Mouse (Mus musculus): ENCODE results near the gene Cd300c2. TPM values are rescaled to one million over a fixed set of nuclear protein-coding genes. Genes with fewer than 3 reads are reported as not detected.
"Not testable (repeated sequence)": the region's sequence is repeated elsewhere in the genome, so short reads cannot be mapped to it uniquely, and the experiment has no call there.

The Cd300c2 gene
- under 1 TPM in 1 of 4 experiments, not detected in 3; 0.27 TPM for total RNA-seq (2022)

DNA sequence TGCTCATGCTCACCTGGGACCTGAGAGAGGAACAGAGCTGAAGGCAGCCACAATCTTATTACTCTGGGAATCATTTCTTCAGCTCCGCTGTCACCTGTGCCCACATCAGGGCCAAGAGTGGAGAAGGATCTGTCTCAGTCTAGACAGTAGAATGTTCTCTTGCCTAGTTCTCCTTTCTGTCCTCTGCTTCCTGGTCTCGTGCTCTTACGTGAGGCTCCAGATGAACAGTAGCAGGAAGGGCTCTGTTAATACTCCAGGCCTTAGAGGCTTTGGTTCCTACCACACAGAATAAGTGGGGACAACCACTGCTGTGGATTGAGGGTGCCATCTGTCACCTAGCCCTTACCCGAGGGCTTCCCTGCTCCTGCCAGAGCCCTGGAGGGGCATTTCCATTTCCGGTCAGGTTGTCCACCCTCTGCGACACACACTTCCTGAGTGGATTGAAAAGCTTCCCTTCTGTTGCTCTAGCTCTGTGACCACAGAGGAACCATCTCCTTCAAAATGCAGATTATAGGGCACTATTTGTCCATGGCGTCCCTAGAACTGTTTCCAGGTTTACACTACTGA is at the start of gene Cd300c2:
Gene Cd300c2, minus strand, starts transcription at position 407 of the 567 bp plus-strand sequence.
- DNase-seq (ENCODE audit: low spot score in 2 of 2) = no peak

DNA sequence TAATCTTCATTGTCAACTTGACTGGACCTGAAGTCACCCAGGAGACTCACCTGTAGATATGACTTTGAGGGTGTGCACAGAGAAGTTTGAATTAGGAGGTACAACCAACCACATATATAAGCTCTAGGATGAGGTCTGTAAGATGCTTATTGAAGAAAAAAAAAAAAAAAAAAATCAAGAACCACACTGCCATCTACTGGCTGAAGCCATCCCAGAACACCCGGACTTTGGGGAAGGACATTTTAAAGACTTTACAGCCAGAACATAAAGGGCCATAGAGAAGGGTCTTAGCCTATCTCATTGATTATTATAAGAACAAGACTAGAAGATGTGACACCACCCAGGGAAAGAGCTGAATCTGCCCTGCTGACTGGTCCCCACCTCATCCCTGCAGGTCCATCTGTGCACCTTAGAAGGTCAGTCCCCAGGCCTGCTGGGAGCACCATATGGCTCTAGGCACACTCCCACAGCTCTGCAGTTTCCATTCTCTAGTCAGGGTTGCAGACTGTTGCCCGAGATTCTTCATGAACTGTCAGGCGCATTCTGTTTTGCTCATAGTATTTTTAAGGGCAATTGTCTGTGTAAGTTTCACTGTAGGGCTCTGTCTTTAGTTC is 47.7 kb upstream of the Cd300c2 start:
- DNase-seq (ENCODE audit: low spot score in 2 of 2) = no peak

DNA sequence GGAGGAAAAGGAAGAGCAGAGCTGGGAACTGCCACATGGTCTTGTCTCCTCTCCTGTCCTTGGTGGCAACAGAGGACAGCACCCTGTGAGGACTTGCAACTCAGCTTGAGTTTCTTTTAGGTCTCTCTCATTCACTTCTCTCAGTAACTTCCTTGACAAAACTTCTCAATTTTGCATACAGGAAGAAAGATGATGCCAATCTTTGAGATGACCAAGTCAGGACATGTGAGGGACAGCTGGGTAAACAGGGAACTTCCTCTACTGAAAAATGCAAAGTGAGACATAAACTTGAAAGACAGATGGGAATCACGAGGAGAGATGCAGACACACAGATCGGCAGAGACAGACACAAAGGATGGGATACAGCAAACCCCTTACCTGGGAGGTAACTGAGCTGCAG is 46.6 kb upstream of the Cd300c2 start, which contains the start of gene Cd300ld3:
Gene Cd300ld3, minus strand, starts transcription at position 151 of the 400 bp plus-strand sequence.
- no peak for DNase-seq (ENCODE audit: low spot score in 2 of 2)

DNA sequence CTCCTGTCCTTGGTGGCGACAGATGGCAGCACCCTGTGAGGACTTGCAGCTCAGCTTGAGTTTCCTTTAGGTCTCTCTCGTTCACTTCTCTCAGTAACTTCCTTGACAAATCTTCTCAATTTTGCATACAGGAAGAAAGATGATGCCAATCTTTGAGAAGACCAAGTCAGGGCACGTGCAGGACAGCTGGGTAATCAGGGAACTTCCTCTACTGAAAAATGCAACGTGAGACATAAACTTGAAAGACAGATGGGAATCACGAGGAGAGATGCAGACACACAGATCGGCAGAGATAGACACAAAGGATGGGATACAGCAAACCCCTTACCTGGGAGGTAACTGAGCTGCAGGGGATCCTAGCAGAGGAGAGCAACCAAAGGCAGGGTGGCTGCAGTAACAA is 36.0 kb upstream of the Cd300c2 start, which contains the start of gene Cd300ld5:
Gene Cd300ld5, minus strand, starts transcription at position 101 of the 400 bp plus-strand sequence.
- DNase-seq (ENCODE audit: low spot score in 2 of 2) = not testable (repeated sequence)

DNA sequence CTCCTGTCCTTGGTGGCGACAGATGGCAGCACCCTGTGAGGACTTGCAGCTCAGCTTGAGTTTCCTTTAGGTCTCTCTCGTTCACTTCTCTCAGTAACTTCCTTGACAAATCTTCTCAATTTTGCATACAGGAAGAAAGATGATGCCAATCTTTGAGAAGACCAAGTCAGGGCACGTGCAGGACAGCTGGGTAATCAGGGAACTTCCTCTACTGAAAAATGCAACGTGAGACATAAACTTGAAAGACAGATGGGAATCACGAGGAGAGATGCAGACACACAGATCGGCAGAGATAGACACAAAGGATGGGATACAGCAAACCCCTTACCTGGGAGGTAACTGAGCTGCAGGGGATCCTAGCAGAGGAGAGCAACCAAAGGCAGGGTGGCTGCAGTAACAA is 25.2 kb upstream of the Cd300c2 start, which contains the start of gene Cd300ld4:
Gene Cd300ld4, minus strand, starts transcription at position 101 of the 400 bp plus-strand sequence.
- not testable (repeated sequence) for DNase-seq (ENCODE audit: low spot score in 2 of 2)

DNA sequence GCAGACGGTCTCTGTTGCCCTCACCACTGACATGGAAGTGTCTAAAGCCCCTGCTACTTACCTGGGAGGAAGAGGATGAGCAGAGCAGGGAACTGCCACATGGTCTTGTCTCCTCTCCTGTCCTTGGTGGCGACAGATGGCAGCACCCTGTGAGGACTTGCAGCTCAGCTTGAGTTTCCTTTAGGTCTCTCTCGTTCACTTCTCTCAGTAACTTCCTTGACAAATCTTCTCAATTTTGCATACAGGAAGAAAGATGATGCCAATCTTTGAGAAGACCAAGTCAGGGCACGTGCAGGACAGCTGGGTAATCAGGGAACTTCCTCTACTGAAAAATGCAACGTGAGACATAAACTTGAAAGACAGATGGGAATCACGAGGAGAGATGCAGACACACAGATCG is 14.4 kb upstream of the Cd300c2 start, which contains the start of gene Cd300ld2:
Gene Cd300ld2, minus strand, starts transcription at position 101 of the 400 bp plus-strand sequence.
- DNase-seq (ENCODE audit: low spot score in 2 of 2) = not testable (repeated sequence)

DNA sequence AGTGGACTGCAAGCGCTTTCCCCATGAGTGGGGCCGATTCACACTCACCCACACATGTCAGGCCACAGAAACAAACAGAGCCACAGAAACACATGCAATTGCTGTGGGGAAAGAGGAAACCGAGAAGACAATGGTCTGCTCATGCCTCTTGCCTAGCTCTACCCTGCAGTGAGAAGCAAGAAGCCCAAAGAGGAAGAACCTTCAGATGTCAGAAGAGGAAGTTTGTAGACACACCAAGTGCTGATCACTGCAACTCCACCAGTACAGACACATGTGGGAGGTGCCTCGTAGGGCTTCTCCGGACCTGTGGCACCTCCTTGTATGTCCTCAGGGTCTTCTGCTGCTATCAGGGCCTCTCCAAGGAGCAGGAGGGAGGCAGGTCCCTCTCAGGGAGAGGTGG is 2.4 kb upstream of the Cd300c2 start:
- no peak for DNase-seq (ENCODE audit: low spot score in 2 of 2)

DNA sequence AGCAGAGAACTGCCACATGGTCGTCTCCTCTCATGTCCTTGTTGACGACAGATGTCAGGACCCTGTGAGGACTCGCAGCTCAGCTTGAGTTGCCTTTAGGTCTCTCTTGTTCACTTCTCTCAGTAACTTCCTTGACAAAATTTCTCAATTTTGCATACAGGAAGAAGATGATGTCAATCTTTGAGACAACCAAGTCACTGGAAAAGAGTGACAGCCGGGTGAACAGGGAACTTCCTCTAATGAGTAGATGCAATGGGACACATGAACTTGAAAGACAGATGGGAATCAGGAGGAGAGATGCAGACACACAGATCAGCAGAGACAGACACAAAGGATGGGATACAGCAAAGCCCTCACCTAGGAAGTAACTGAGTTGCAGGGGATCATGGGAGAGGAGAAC is 11.9 kb downstream of the Cd300c2 start, which contains the start of gene Cd300ld:
Gene Cd300ld, minus strand, starts transcription at position 130 of the 400 bp plus-strand sequence.
- no peak for DNase-seq (ENCODE audit: low spot score in 2 of 2)

DNA sequence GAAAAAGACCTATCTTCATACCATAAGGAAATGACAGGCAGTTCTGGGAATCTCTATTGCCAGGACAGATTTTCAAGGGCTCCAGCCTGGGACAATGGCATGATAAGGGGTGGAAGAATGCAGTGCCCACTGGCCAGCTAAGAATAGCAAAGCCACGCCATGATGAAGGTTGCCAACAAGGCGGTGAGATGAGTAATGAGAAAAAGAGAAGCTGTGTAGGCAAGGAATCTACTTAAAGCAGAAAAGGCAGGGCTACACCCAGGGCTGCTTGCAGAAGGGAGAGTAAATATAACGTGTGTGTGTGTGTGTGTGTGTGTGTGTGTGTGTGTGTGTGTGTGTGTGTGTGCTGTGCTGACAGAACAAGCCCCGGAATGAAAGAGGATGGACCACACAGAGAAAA is 19.8 kb downstream of the Cd300c2 start:
- no peak for DNase-seq (ENCODE audit: low spot score in 2 of 2)

DNA sequence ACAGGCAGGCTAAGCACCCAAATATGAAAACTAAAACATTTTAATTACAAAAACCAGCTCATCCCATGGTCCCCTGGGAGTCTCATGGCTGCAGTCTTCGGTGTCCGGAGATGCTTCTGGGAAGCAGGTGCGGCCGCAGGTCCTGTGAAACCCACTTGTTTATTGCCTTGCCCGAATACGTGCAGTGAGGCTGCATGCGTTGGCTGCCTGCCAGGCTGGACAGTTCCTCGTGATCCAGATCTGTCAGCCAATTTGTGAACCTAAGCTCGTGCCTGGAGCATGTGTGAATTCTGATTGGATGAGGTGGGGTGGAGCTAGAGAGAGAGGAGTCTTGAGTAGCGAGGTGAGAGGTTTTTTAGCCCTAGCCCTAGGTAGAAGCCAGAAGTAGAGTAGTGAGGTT is 29.0 kb downstream of the Cd300c2 start:
- DNase-seq (ENCODE audit: low spot score in 2 of 2) = no peak

DNA sequence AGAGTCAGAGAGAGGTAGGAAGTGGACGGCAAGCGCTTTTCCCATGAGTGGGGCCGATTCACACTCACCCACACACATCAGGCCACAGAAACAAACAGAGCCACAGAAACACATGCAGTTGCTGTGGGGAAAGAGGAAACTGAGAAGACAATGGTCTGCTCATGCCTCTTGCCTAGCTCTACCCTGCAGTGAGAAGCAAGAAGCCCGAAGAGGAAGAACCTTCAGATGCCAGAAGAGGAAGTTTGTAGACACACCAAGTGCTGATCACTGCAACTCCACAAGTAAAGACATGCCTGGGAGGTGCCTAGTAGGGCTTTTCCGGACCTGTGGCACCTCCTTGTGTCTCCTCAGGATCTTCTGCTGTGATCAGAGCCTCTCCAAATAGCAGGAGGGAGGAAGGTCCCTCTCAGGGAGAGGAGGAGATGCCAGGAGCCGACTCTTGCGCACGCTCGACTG is 32.9 kb downstream of the Cd300c2 start, which contains the start of gene Cd300c:
Gene Cd300c, minus strand, starts transcription at position 406 of the 456 bp plus-strand sequence.
- no peak for DNase-seq (ENCODE audit: low spot score in 2 of 2)

DNA sequence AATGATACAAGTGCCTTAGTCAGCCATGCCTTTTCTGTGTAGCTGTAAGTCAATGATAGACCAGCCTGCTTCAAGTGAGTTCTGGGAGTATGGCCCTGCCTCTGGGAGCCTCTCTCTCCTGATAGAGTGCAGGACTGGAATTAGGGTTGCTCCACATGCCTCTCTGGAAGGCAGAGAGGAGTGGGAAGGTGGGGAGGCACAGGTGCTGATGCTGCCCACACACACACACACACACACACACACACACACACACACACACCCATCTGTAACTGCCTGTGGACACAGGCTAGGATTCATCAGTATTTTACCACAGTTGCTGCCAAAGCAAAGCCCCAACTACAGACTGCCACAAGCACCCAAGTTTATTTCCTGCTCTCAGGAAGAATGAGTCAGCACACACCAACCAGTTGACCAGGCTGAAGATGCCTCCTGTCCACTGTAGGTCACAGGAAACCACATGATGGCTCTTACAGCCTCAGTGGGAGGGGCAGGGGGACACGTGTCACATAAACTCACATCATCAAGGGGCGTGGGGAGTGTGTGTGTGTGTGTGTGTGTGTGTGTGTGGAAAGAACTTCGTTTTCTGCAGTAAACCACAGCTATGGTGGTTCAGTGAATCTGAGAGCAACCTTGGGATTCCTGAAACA is 36.4 kb downstream of the Cd300c2 start:
- no peak for DNase-seq (ENCODE audit: low spot score in 2 of 2)

DNA sequence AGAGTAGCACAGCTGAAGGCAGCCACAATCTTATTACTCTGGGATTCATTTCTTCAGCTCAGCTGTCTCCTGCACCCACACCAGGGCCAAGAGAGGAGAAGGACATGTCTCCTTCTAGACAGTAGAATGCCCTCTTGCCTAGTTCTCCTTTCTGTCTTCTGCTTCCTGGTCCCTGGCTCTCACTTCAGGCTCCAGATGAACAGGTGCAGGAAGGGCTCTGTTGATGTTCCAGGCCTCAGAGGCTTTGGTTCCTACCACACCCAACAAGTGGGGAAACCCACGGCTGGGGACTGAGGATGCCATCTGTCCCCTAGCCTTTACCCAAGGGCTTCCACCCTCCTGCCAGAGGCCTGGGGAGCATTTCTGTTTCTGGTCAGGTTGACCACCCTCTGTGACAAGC is 41.3 kb downstream of the Cd300c2 start:
- DNase-seq (ENCODE audit: low spot score in 2 of 2) = no peak

Other genes with a start within 250 kb of the Cd300c2 start
- gene Kif19a, start 236.5 kb downstream of the Cd300c2 start, total RNA-seq (2022) = under 1 TPM in 3 of 4 experiments, not detected in 1; 0.62 to 0.82 (median 0.67) TPM
- gene Btbd17, start 205.9 kb downstream of the Cd300c2 start, total RNA-seq (2022) = not detected
- gene Gpr142, start 203.0 kb downstream of the Cd300c2 start, total RNA-seq (2022) = not detected
- gene Gprc5c, start 150.7 kb downstream of the Cd300c2 start, total RNA-seq (2022) = 10 to 100 TPM; 31.9 to 49.5 (median 39.2) TPM
- gene Cd300a, start 111.8 kb downstream of the Cd300c2 start, total RNA-seq (2022) = under 1 TPM; 0.29 to 0.54 (median 0.34) TPM
- gene Cd300lb, start 67.5 kb downstream of the Cd300c2 start, total RNA-seq (2022) = under 1 TPM; 0.12 to 0.17 (median 0.16) TPM
- gene Cd300c, start 32.7 kb downstream of the Cd300c2 start, total RNA-seq (2022) = not detected
- gene Cd300ld, start 12.0 kb downstream of the Cd300c2 start, total RNA-seq (2022) = under 1 TPM; 0.10 to 0.34 (median 0.21) TPM
- gene Cd300ld2, start 14.3 kb upstream of the Cd300c2 start, total RNA-seq (2022) = not detected
- gene Cd300ld4, start 25.1 kb upstream of the Cd300c2 start, total RNA-seq (2022) = under 1 TPM in 1 of 4 experiments, not detected in 3; 0.74 TPM
- 1 to 10 TPM in 1 of 4 experiments, under 1 TPM in 2, not detected in 1; 0.29 to 2.7 (median 0.77) TPM for gene Cd300ld5, start 35.9 kb upstream of the Cd300c2 start, total RNA-seq (2022)
- gene Cd300ld3, start 46.5 kb upstream of the Cd300c2 start, total RNA-seq (2022) = 1 to 10 TPM in 2 of 4 experiments, under 1 TPM in 2; 0.29 to 2.9 (median 1.2) TPM
- gene Cd300e, start 60.3 kb upstream of the Cd300c2 start, total RNA-seq (2022) = under 1 TPM in 1 of 4 experiments, not detected in 3; 0.13 TPM
- under 1 TPM in 2 of 4 experiments, not detected in 2; 0.13 to 0.15 TPM for gene Rab37, start 89.6 kb upstream of the Cd300c2 start, total RNA-seq (2022)
- gene Cd300lf, start 132.1 kb upstream of the Cd300c2 start, total RNA-seq (2022) = under 1 TPM in 1 of 4 experiments, not detected in 3; 0.07 TPM
- 1 to 10 TPM; 1.3 to 2.0 (median 1.5) TPM for gene Slc9a3r1, start 161.5 kb upstream of the Cd300c2 start, total RNA-seq (2022)
- 1 to 10 TPM; 4.3 to 7.2 (median 6.3) TPM for gene Tmem104, start 185.6 kb upstream of the Cd300c2 start, total RNA-seq (2022)
- gene Nat9, start 186.0 kb upstream of the Cd300c2 start, total RNA-seq (2022) = 10 to 100 TPM; 13.3 to 16.6 (median 15.8) TPM

Measured in gastrocnemius, adult 8-10 months (tissue).